Mouse (Mus musculus) CD4-positive naive resting alpha-beta T cell, adult 57 days (primary cell): Measurements from ENCODE around the gene Olfr1076. TPM values are rescaled to one million over a fixed set of nuclear protein-coding genes. Genes with fewer than 3 reads are reported as not detected.

Experiments used
- total RNA-seq: library from RNA; stranded (reverse); gene quantifications from one replicate; pipeline ENCODE4 v1.2.4, GENCODE M21; 2023

Gene Olfr1076
- not detected for total RNA-seq

DNA sequence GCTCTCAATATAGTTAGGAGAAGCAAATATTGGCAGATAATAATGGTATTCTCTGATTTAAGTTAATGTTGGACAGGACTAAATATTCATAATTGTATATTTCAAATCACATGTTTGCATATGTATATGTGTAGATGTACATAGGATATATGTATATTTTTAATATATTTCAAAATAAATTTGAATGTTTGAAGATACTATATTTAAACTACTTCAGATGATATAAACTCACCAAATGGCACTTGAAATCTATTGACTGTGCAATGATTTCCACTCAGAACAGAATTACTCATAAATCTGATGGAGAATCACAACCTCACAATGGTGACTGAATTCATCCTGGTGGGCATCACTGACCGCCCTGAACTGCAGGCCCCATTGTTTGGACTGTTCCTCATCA lies at the start of gene Olfr1076:
Olfr1076 (plus strand) TSS at position 301 of the 400 bp plus-strand sequence.

DNA sequence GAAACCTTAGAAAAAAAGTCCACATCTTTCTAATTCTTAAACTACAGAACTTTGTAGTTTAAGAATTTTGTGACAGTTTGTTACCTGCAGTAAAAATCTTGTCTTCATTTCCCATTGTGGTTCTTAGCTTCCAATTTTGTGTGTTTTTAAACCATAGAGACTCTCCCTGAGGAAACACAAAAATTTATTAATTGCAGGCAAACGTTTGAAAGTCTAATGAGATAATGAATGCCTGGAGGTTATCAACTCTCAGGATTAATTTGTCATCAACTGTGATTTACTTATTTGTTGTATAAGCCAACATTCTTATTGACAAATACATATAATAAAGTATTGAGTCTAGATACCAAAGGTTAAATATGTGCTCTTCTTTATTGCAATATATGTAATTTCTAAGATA lies 21.0 kb upstream of the Olfr1076 start, which contains the start of gene Olfr228:
Olfr228 (minus strand) TSS at position 101 of the 400 bp plus-strand sequence.

DNA sequence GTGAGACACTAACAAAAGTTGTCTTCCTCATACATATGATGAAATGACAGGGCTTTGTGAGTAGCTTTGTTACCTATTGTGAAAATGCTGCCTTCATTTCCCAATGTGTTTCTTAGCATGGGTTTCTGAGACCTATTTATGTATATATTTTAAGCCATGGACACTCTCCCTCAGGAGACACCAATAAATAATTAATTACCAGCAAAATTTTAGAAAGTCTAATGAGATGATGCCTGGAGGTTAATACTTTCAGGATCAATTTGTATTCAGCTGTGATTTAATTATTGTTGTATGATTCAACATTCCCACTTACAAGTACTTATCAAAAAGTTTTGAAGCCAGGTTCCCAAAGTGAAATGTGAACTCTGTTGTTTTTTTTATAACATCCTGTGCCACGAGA lies 34.1 kb downstream of the Olfr1076 start, which contains the start of gene Olfr1079:
Olfr1079 (minus strand) TSS at position 101 of the 400 bp plus-strand sequence.

DNA sequence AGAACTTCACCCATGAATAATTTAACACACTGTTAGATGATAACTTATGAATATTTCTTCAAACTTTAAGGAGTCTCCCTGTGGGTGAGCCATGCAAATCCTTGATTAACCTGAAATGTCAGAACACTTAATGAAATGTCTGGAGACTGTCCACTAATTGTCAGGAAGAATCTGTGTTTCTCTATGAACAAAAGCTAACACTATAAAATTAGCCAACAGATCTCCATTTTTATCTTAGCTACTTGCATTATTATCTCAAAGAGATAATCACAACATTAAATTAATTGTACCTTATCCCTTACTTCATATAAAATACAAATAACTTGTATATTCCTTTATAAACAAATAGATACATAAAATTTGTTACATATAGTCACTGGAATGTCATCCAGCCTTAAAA lies 49.9 kb downstream of the Olfr1076 start, which contains the start of gene Olfr1080:
Olfr1080 (minus strand) TSS at position 101 of the 400 bp plus-strand sequence.

Other genes with a start within 250 kb of the Olfr1076 start
- gene Olfr1051, start 229.4 kb upstream of the Olfr1076 start, total RNA-seq: not detected
- not detected for gene Olfr1052, start 216.0 kb upstream of the Olfr1076 start, total RNA-seq
- not detected for gene Olfr1053, start 193.2 kb upstream of the Olfr1076 start, total RNA-seq
- gene Olfr1054, start 173.0 kb upstream of the Olfr1076 start, total RNA-seq: not detected
- gene Olfr1055, start 158.2 kb upstream of the Olfr1076 start, total RNA-seq: not detected
- gene Olfr1056, start 146.0 kb upstream of the Olfr1076 start, total RNA-seq: not detected
- gene Olfr1057, start 130.1 kb upstream of the Olfr1076 start, total RNA-seq: not detected
- not detected for gene Olfr1058, start 119.9 kb upstream of the Olfr1076 start, total RNA-seq
- gene Olfr1061, start 94.4 kb upstream of the Olfr1076 start, total RNA-seq: not detected
- not detected for gene Olfr1062, start 81.7 kb upstream of the Olfr1076 start, total RNA-seq
- not detected for gene Olfr1065, start 57.9 kb upstream of the Olfr1076 start, total RNA-seq
- not detected for gene Olfr1066, start 52.2 kb upstream of the Olfr1076 start, total RNA-seq
- gene Olfr228, start 21.1 kb upstream of the Olfr1076 start, total RNA-seq: not detected
- not detected for gene Olfr1079, start 34.0 kb downstream of the Olfr1076 start, total RNA-seq
- not detected for gene Olfr1080, start 49.8 kb downstream of the Olfr1076 start, total RNA-seq
- not detected for gene Olfr1082, start 90.5 kb downstream of the Olfr1076 start, total RNA-seq
- not detected for gene Olfr1084, start 131.3 kb downstream of the Olfr1076 start, total RNA-seq
- gene Olfr1085, start 153.6 kb downstream of the Olfr1076 start, total RNA-seq: not detected
- not detected for gene Olfr1086, start 171.6 kb downstream of the Olfr1076 start, total RNA-seq
- gene Olfr1087, start 189.9 kb downstream of the Olfr1076 start, total RNA-seq: not detected
- not detected for gene Olfr1089, start 225.2 kb downstream of the Olfr1076 start, total RNA-seq